8 mouse cellular contexts compared by ENCODE assay signal in genomic region chr3:106685381-106685780, GRCm38 (mm10). TPM values are rescaled to one million over a fixed set of nuclear protein-coding genes. Genes with fewer than 3 reads are reported as not detected.
A peak's percentile ranks its signal among the peaks of the same experiment; 100 is the strongest.
DNase-seq lines count a peak whose midpoint lies in the region; ATAC-seq and TF ChIP-seq lines count a peak whose summit lies in the region.

No protein-coding gene starts in this region.

- intact Hi-C loops in heart, postnatal 25 days (cut with DNase I) = no loop called here

- WGBS in heart, embryonic 11.5 days (ENCODE audit: insufficient replicate concordance) = 36% methylated on average over 1 of the region's 1 CpGs
- WGBS in macrophage (ENCODE audit: missing documents) = 33% methylated on average over 1 of the region's 1 CpGs

- no peak overlapping the region; the same call in 1 of the 2 replicates for H3K9ac ChIP-seq in heart, embryonic 11.5 days (ENCODE audit: low read depth, low read length)
- peak overlapping the region; percentile 73 for H3K9ac ChIP-seq in ES-Bruce4 (ENCODE audit: low read depth, poor library complexity, severe bottlenecking)

- TF ChIP-seq POLR2A in ES-Bruce4 (IDR thresholded peaks at IDR 0.05; ENCODE audit: insufficient read depth, low read length) = no peak

- DNase-seq in heart, postnatal 25 days (ENCODE audit: low spot score) = no peak
- DNase-seq in forelimb bud, embryonic 11.5 days (ENCODE audit: low read depth, low spot score) = peak; percentile 1
- no peak for DNase-seq in right cerebral cortex, postnatal 10 days (ENCODE audit: low spot score in 2 of 2)
- no peak for DNase-seq in urinary bladder, postnatal 14 days (ENCODE audit: low spot score)
- DNase-seq in ovary, postnatal 14 days (ENCODE audit: low spot score) = no peak

- peak overlapping the region; percentile 51 for H3K4me3 ChIP-seq in heart, embryonic 11.5 days (ENCODE audit: low read depth, low read length)
- H3K4me3 ChIP-seq in ES-Bruce4 (ENCODE audit: low read depth, low read length) (no peak overlapping the region), macrophage (ENCODE audit: inconsistent target) (peak overlapping the region; percentile 64)

- TF ChIP-seq EP300 in ES-Bruce4 (IDR thresholded peaks at IDR 0.05; ENCODE audit: insufficient read depth, low read depth, low read length) = no peak

- ATAC-seq in heart, embryonic 11.5 days (replicated peaks; ENCODE audit: insufficient number of reproducible peaks, low FRiP score, low TSS enrichment) = no peak

- H3K4me1 ChIP-seq in heart, embryonic 11.5 days (ENCODE audit: control insufficient read depth, insufficient read depth, low read length) = no peaks in the 10 kb centered on the region
- no peaks in the 10 kb centered on the region for H3K4me1 ChIP-seq in ES-Bruce4 (ENCODE audit: control insufficient read depth, insufficient read depth, low read length)

- H3K36me3 ChIP-seq in heart, embryonic 11.5 days (ENCODE audit: control insufficient read depth, insufficient read depth, low read length) = no peaks in the 10 kb centered on the region
- no peaks in the 10 kb centered on the region for H3K36me3 ChIP-seq in ES-Bruce4 (ENCODE audit: control insufficient read depth, insufficient read depth, low read length, poor library complexity, severe bottlenecking)
- no peaks in the 10 kb centered on the region for H3K36me3 ChIP-seq in macrophage (ENCODE audit: inconsistent target)

- H3K79me2 ChIP-seq in macrophage (ENCODE audit: inconsistent target) = no peaks in the 10 kb centered on the region

- no peaks in the 10 kb centered on the region for H3K27me3 ChIP-seq in heart, embryonic 11.5 days (ENCODE audit: control insufficient read depth, insufficient read depth, low read length)
- H3K27me3 ChIP-seq in ES-Bruce4 (ENCODE audit: control insufficient read depth, insufficient read depth, low read length, poor library complexity, severe bottlenecking) = no peaks in the 10 kb centered on the region

- TF ChIP-seq CTCF in ES-Bruce4 (IDR thresholded peaks at IDR 0.05; ENCODE audit: low read depth, low read length) = no peak

- H3K27ac ChIP-seq in heart, embryonic 11.5 days (ENCODE audit: low read depth, low read length) = no peak overlapping the region
- H3K27ac ChIP-seq in ES-Bruce4 (ENCODE audit: insufficient read depth, low read length) (no peak overlapping the region), macrophage (no peak overlapping the region)

- peak overlapping the region; percentile 64 for H3K4me2 ChIP-seq in heart, embryonic 11.5 days

- no peaks in the 10 kb centered on the region for H3K9me3 ChIP-seq in heart, embryonic 11.5 days (replicated peaks; ENCODE audit: control insufficient read depth, low read length)
- H3K9me3 ChIP-seq in ES-Bruce4 (replicated peaks; ENCODE audit: control insufficient read depth, insufficient read depth, low read length, poor library complexity, severe bottlenecking) = no peaks in the 10 kb centered on the region

RNA-seq across cellular contexts. Expression of gene Lrif1, which starts 0.6 kb away (rescaled TPM):
- 16.0 and 19.3 TPM in 2 replicates for polyA plus RNA-seq in heart, embryonic 11.5 days (2014; fragmentation: Nextera tagmentation; extraction: Ambion mirVana)
- total RNA-seq in heart, postnatal 25 days (2021) = 10 to 100 TPM; 11.7 to 13.6 TPM
- polyA plus RNA-seq in ES-Bruce4 (2011; ENCODE audit: insufficient read depth, insufficient read length, low read depth, missing spikeins) = 16.7 and 23.6 TPM in 2 replicates
- total RNA-seq in macrophage (2018; cell fraction: chromatin; rRNA removed) = 100 to 1,000 TPM in 20 of 26 experiments, 10 to 100 TPM in 6; 39.4 to 203 (median 126) TPM
- 10 to 100 TPM; 11.0 to 29.9 (median 20.5) TPM for total RNA-seq in macrophage (2018; cell fraction: cytosol; rRNA removed)
- total RNA-seq in macrophage (2018; cell fraction: nucleus; rRNA removed) = 100 to 1,000 TPM in 21 of 26 experiments, 10 to 100 TPM in 5; 66.9 to 167 (median 120) TPM
- polyA plus RNA-seq in macrophage (2018) = 20.1 to 62.4 TPM (median 25.0 TPM) in 3 replicates
